ENCODE assay signal across 8 mouse cellular contexts in genomic region chr6:141381473-141381872, GRCm38 (mm10).
DNase-seq lines count a peak whose midpoint lies in the region; ATAC-seq and TF ChIP-seq lines count a peak whose summit lies in the region.

No protein-coding gene starts in this region.

- peak; percentile 67 for ATAC-seq in limb, embryonic 14.5 days (ENCODE audit: low FRiP score, low read depth)
- peak; percentile 72 for ATAC-seq in neural tube, embryonic 13.5 days (ENCODE audit: low read depth)

- DNase-seq in heart, adult 18-20 months = peak; percentile 35 to 45
- no peak for DNase-seq in heart, postnatal 14 days
- DNase-seq in heart, postnatal 10 days = peak; percentile 38 to 47
- peak; percentile 51 for DNase-seq in limb, embryonic 14.5 days (ENCODE audit: low spot score)
- no peak for DNase-seq in natural killer cell, adult 2 months (ENCODE audit: low spot score in 2 of 2)
- DNase-seq in left cerebral cortex, adult 9 months (ENCODE audit: low spot score in 2 of 2) = no peak
- no peak for DNase-seq in gastrocnemius, adult 8-10 months (ENCODE audit: low spot score in 2 of 2)

- WGBS in limb, embryonic 14.5 days = 19% methylated on average over 8 of the region's 8 CpGs
- 33% methylated on average over 8 of the region's 8 CpGs for WGBS in neural tube, embryonic 13.5 days

- H3K4me2 ChIP-seq in limb, embryonic 14.5 days (replicated peaks; ENCODE audit: low read depth, low read length, severe bottlenecking) = peak overlapping the region; percentile 26; the same call in 1 of the 2 replicates
- H3K4me2 ChIP-seq in neural tube, embryonic 13.5 days = peak overlapping the region; percentile 26

- peaks cover 26% of the 10 kb centered on the region for H3K4me1 ChIP-seq in limb, embryonic 14.5 days (ENCODE audit: control insufficient read depth, insufficient read depth, low read length)
- H3K4me1 ChIP-seq in neural tube, embryonic 13.5 days (replicated peaks) = peaks cover 22% of the 10 kb centered on the region

- no peak for TF ChIP-seq POLR2A in limb, embryonic 14.5 days (IDR thresholded peaks at IDR 0.05; ENCODE audit: borderline replicate concordance, extremely low read depth, insufficient read depth, insufficient read length)

- intact Hi-C loops in heart, postnatal 14 days (cut with DNase I) = loop anchor here (5.0 kb wide), 1 partner anchor 66 kb away; no protein-coding TSS in a partner anchor
- intact Hi-C loops in heart, postnatal 10 days (cut with DNase I) = no loop called here

- no peaks in the 10 kb centered on the region for H3K27me3 ChIP-seq in limb, embryonic 14.5 days (ENCODE audit: control insufficient read depth, insufficient read depth, low read length)
- H3K27me3 ChIP-seq in neural tube, embryonic 13.5 days = no peaks in the 10 kb centered on the region

- no peak overlapping the region for H3K9ac ChIP-seq in limb, embryonic 14.5 days (ENCODE audit: low read depth, low read length, severe bottlenecking)
- no peak overlapping the region; the same call in 1 of the 2 replicates for H3K9ac ChIP-seq in neural tube, embryonic 13.5 days

- H3K36me3 ChIP-seq in limb, embryonic 14.5 days (ENCODE audit: control insufficient read depth, insufficient read depth, low read length) = no peaks in the 10 kb centered on the region
- H3K36me3 ChIP-seq in neural tube, embryonic 13.5 days = no peaks in the 10 kb centered on the region

- no peaks in the 10 kb centered on the region for H3K9me3 ChIP-seq in limb, embryonic 14.5 days (ENCODE audit: control insufficient read depth, low read length)
- H3K9me3 ChIP-seq in neural tube, embryonic 13.5 days = no peaks in the 10 kb centered on the region

- peak overlapping the region; percentile 41; the same call in 1 of the 2 replicates for H3K27ac ChIP-seq in limb, embryonic 14.5 days (replicated peaks; ENCODE audit: low read depth, low read length)
- peak overlapping the region; percentile 80 for H3K27ac ChIP-seq in neural tube, embryonic 13.5 days (replicated peaks)

- H3K4me3 ChIP-seq in limb, embryonic 14.5 days (replicated peaks; ENCODE audit: low read length) = no peak overlapping the region
- no peak overlapping the region for H3K4me3 ChIP-seq in neural tube, embryonic 13.5 days

Comparison
In these comparisons a context has a peak if more than half of its experiments do, and no peak if none do; other contexts are left out.
1. DNase-seq: peak in heart, adult 18-20 months (2 of 2), heart, postnatal 10 days (2 of 2) and limb, embryonic 14.5 days (single experiment); none in heart, postnatal 14 days (0 of 2), natural killer cell, adult 2 months (0 of 2), left cerebral cortex, adult 9 months (0 of 2) and gastrocnemius, adult 8-10 months (0 of 2).